Mouse (Mus musculus): ENCODE results near the gene Pou3f1. TPM values are rescaled to one million over a fixed set of nuclear protein-coding genes. Genes with fewer than 3 reads are reported as not detected.

The Pou3f1 gene
- polyA plus RNA-seq, 1 experiment from 2014 or later = 0.18 TPM

GRCm38 (mm10) chr4:124709961-124710446 is 53.4 kb downstream of the Pou3f1 start:
- DNase-seq (ENCODE audit: low spot score) = no peak

Other genes with a start within 250 kb of the Pou3f1 start
- gene 3100002H09Rik, start 46.0 kb upstream of the Pou3f1 start, polyA plus RNA-seq (2015; fragmentation: Nextera tagmentation; extraction: Ambion mirVana) = not detected in 2 replicates
- 76.4 and 76.7 TPM in 2 replicates for gene Utp11, start 36.8 kb downstream of the Pou3f1 start, polyA plus RNA-seq (2015; fragmentation: Nextera tagmentation; extraction: Ambion mirVana)
- 9.4 and 10.2 TPM in 2 replicates for gene Fhl3, start 43.9 kb downstream of the Pou3f1 start, polyA plus RNA-seq (2015; fragmentation: Nextera tagmentation; extraction: Ambion mirVana)
- gene Sf3a3, start 58.0 kb downstream of the Pou3f1 start, polyA plus RNA-seq (2015; fragmentation: Nextera tagmentation; extraction: Ambion mirVana) = 136 and 155 TPM in 2 replicates
- gene Inpp5b, start 85.0 kb downstream of the Pou3f1 start, polyA plus RNA-seq (2015; fragmentation: Nextera tagmentation; extraction: Ambion mirVana) = 45.8 and 46.8 TPM in 2 replicates
- 13.2 and 14.2 TPM in 2 replicates for gene Mtf1, start 145.3 kb downstream of the Pou3f1 start, polyA plus RNA-seq (2015; fragmentation: Nextera tagmentation; extraction: Ambion mirVana)
- gene Yrdc, start 193.9 kb downstream of the Pou3f1 start, polyA plus RNA-seq (2015; fragmentation: Nextera tagmentation; extraction: Ambion mirVana) = 42.2 and 49.4 TPM in 2 replicates
- 37.4 and 42.6 TPM in 2 replicates for gene 1110065P20Rik, start 194.4 kb downstream of the Pou3f1 start, polyA plus RNA-seq (2015; fragmentation: Nextera tagmentation; extraction: Ambion mirVana)
- 0.15 and 0.25 TPM in 2 replicates for gene Maneal, start 205.4 kb downstream of the Pou3f1 start, polyA plus RNA-seq (2015; fragmentation: Nextera tagmentation; extraction: Ambion mirVana)
- not detected in 2 replicates for gene Epha10, start 224.1 kb downstream of the Pou3f1 start, polyA plus RNA-seq (2015; fragmentation: Nextera tagmentation; extraction: Ambion mirVana)

Data from thymus, postnatal 0 days (tissue).